Mouse (Mus musculus): ENCODE data around the gene Eif4e. TPM values are rescaled to one million over a fixed set of nuclear protein-coding genes. Genes with fewer than 3 reads are reported as not detected.

Eif4e gene
- polyA plus RNA-seq, 1 experiment, result 136 TPM

- Histone ChIP-seq H3ac (ENCODE audit: control insufficient read depth, insufficient read length) (peak overlapping the region; percentile 71), H3K36me3 (ENCODE audit: control insufficient read depth, insufficient read depth) (no peaks in the 10 kb centered on the region), H3K79me2 (ENCODE audit: control insufficient read depth, insufficient read depth) (peaks cover 51% of the 10 kb centered on the region), H3K27me3 (ENCODE audit: control insufficient read depth, insufficient read depth, insufficient read length) (no peaks in the 10 kb centered on the region), H3K4me3 (peak overlapping the region; percentile 64), H3K4me2 (ENCODE audit: low read depth) (peak overlapping the region; percentile 84)
- TF ChIP-seq USF1 (IDR thresholded peaks at IDR 0.05; ENCODE audit: low read depth) (no peak), MYOG (IDR thresholded peaks at IDR 0.05; ENCODE audit: control insufficient read depth in 1 of 3, insufficient read depth in 1 of 3, insufficient read length in 2 of 3, low read depth in 2 of 3) (no peak), TCF3 (IDR thresholded peaks at IDR 0.05; ENCODE audit: insufficient read length, low read depth) (no peak), REST (IDR thresholded peaks at IDR 0.05; ENCODE audit: insufficient read depth, insufficient read length) (no peak), POLR2AphosphoS2 (IDR thresholded peaks at IDR 0.05; ENCODE audit: insufficient read length, low read depth) (peak; percentile 94), TCF12 (IDR thresholded peaks at IDR 0.05; ENCODE audit: insufficient read depth, poor library complexity, severe bottlenecking) (no peak), MYOD1 (IDR thresholded peaks at IDR 0.05; ENCODE audit: control insufficient read depth in 1 of 3, insufficient read length in 2 of 3, low read depth in 2 of 3) (peak in 1 of 3 experiments; percentile 2)
Observed at GRCm38 (mm10) chr3:138488584-138489326, 37.2 kb upstream of the Eif4e start.

- Histone ChIP-seq H3ac (ENCODE audit: control insufficient read depth, insufficient read length) (peak within 1 kb of the TSS; percentile 71), H3K4me3 (peak within 1 kb of the TSS; percentile 64), H3K36me3 (ENCODE audit: control insufficient read depth, insufficient read depth) (no peaks in the 10 kb centered on the region), H3K79me2 (ENCODE audit: control insufficient read depth, insufficient read depth) (peaks cover 44% of the 10 kb centered on the region), H3K27me3 (ENCODE audit: control insufficient read depth, insufficient read depth, insufficient read length) (no peaks in the 10 kb centered on the region), H3K4me2 (ENCODE audit: low read depth) (peak within 1 kb of the TSS; percentile 84)
- TF ChIP-seq CEBPB (IDR thresholded peaks at IDR 0.05; ENCODE audit: insufficient read depth, poor library complexity, severe bottlenecking) (no peak), E2F4 (IDR thresholded peaks at IDR 0.05; ENCODE audit: insufficient read depth) (no peak), REST (IDR thresholded peaks at IDR 0.05; ENCODE audit: insufficient read depth, insufficient read length) (peak; percentile 63), USF1 (IDR thresholded peaks at IDR 0.05; ENCODE audit: low read depth) (peak; percentile 58), POLR2A (IDR thresholded peaks at IDR 0.05; ENCODE audit: insufficient read length, low read depth) (peak; percentile 87), MAX (IDR thresholded peaks at IDR 0.05; ENCODE audit: low read depth) (no peak), TCF3 (IDR thresholded peaks at IDR 0.05; ENCODE audit: insufficient read length, low read depth) (no peak), MYOG (IDR thresholded peaks at IDR 0.05; ENCODE audit: control insufficient read depth in 1 of 3, insufficient read depth in 1 of 3, insufficient read length in 2 of 3, low read depth in 2 of 3) (peak in 2 of 3 experiments; percentile 28 to 34), TCF12 (IDR thresholded peaks at IDR 0.05; ENCODE audit: insufficient read depth, poor library complexity, severe bottlenecking) (no peak), MYOD1 (IDR thresholded peaks at IDR 0.05; ENCODE audit: control insufficient read depth in 1 of 3, insufficient read length in 2 of 3, low read depth in 2 of 3) (peak in 2 of 3 experiments; percentile 3 to 47), POLR2AphosphoS2 (IDR thresholded peaks at IDR 0.05; ENCODE audit: insufficient read length, low read depth) (peak; percentile 76), SRF (IDR thresholded peaks at IDR 0.05; ENCODE audit: control insufficient read depth, insufficient read length, low read depth) (no peak)
Observed at GRCm38 (mm10) chr3:138489327-138490033, 36.5 kb upstream of the Eif4e start, which contains the start of gene Metap1. Gene Metap1 (minus strand): TSS chr3:138489515.

- Histone ChIP-seq H3K4me3 (peak overlapping the region; percentile 64), H3ac (ENCODE audit: control insufficient read depth, insufficient read length) (no peak overlapping the region), H3K27me3 (ENCODE audit: control insufficient read depth, insufficient read depth, insufficient read length) (no peaks in the 10 kb centered on the region), H3K79me2 (ENCODE audit: control insufficient read depth, insufficient read depth) (peaks cover 39% of the 10 kb centered on the region), H3K4me2 (ENCODE audit: low read depth) (peak overlapping the region; percentile 82), H3K36me3 (ENCODE audit: control insufficient read depth, insufficient read depth) (no peaks in the 10 kb centered on the region)
- no peak for TF ChIP-seq SRF (IDR thresholded peaks at IDR 0.05; ENCODE audit: control insufficient read depth, insufficient read length, low read depth)
- TF ChIP-seq TCF3 (IDR thresholded peaks at IDR 0.05; ENCODE audit: insufficient read length, low read depth), result no peak
- no peak for TF ChIP-seq MYOD1 (IDR thresholded peaks at IDR 0.05; ENCODE audit: control insufficient read depth in 1 of 3, insufficient read length in 2 of 3, low read depth in 2 of 3)
- no peak for TF ChIP-seq CEBPB (IDR thresholded peaks at IDR 0.05; ENCODE audit: insufficient read depth, poor library complexity, severe bottlenecking)
- no peak for TF ChIP-seq REST (IDR thresholded peaks at IDR 0.05; ENCODE audit: insufficient read depth, insufficient read length)
- TF ChIP-seq E2F4 (IDR thresholded peaks at IDR 0.05; ENCODE audit: insufficient read depth), result no peak
- TF ChIP-seq POLR2AphosphoS2 (IDR thresholded peaks at IDR 0.05; ENCODE audit: insufficient read length, low read depth), result no peak
- no peak for TF ChIP-seq POLR2A (IDR thresholded peaks at IDR 0.05; ENCODE audit: insufficient read length, low read depth)
- TF ChIP-seq USF1 (IDR thresholded peaks at IDR 0.05; ENCODE audit: low read depth), result no peak
- TF ChIP-seq TCF12 (IDR thresholded peaks at IDR 0.05; ENCODE audit: insufficient read depth, poor library complexity, severe bottlenecking), result no peak
- TF ChIP-seq MAX (IDR thresholded peaks at IDR 0.05; ENCODE audit: low read depth), result no peak
- no peak for TF ChIP-seq MYOG (IDR thresholded peaks at IDR 0.05; ENCODE audit: control insufficient read depth in 1 of 3, insufficient read depth in 1 of 3, insufficient read length in 2 of 3, low read depth in 2 of 3)
Observed at GRCm38 (mm10) chr3:138490034-138490337, 36.0 kb upstream of the Eif4e start.

GRCm38 (mm10) chr3:138493668-138494067 lies 32.3 kb upstream of the Eif4e start:
- H3K36me3 ChIP-seq (ENCODE audit: control insufficient read depth, insufficient read depth), result no peaks in the 10 kb centered on the region
- H3K79me2 ChIP-seq (ENCODE audit: control insufficient read depth, insufficient read depth), result peaks cover 2% of the 10 kb centered on the region
- H3K4me2 ChIP-seq (ENCODE audit: low read depth), result no peak overlapping the region
- TF ChIP-seq SRF (IDR thresholded peaks at IDR 0.05; ENCODE audit: control insufficient read depth, insufficient read length, low read depth) (no peak), USF1 (IDR thresholded peaks at IDR 0.05; ENCODE audit: low read depth) (no peak), POLR2A (IDR thresholded peaks at IDR 0.05; ENCODE audit: insufficient read length, low read depth) (no peak), MYOD1 (IDR thresholded peaks at IDR 0.05; ENCODE audit: control insufficient read depth in 1 of 3, insufficient read length in 2 of 3, low read depth in 2 of 3) (no peak), MYOG (IDR thresholded peaks at IDR 0.05; ENCODE audit: control insufficient read depth in 1 of 3, insufficient read depth in 1 of 3, insufficient read length in 2 of 3, low read depth in 2 of 3) (no peak), TCF12 (IDR thresholded peaks at IDR 0.05; ENCODE audit: insufficient read depth, poor library complexity, severe bottlenecking) (no peak), CEBPB (IDR thresholded peaks at IDR 0.05; ENCODE audit: insufficient read depth, poor library complexity, severe bottlenecking) (no peak), POLR2AphosphoS2 (IDR thresholded peaks at IDR 0.05; ENCODE audit: insufficient read length, low read depth) (no peak), MAX (IDR thresholded peaks at IDR 0.05; ENCODE audit: low read depth) (no peak), REST (IDR thresholded peaks at IDR 0.05; ENCODE audit: insufficient read depth, insufficient read length) (no peak), TCF3 (IDR thresholded peaks at IDR 0.05; ENCODE audit: insufficient read length, low read depth) (no peak), E2F4 (IDR thresholded peaks at IDR 0.05; ENCODE audit: insufficient read depth) (no peak)
- no peak overlapping the region for H3K4me3 ChIP-seq
- H3K27me3 ChIP-seq (ENCODE audit: control insufficient read depth, insufficient read depth, insufficient read length), result no peaks in the 10 kb centered on the region
- H3ac ChIP-seq (ENCODE audit: control insufficient read depth, insufficient read length), result no peak overlapping the region
